Mouse (Mus musculus) cerebellum, postnatal 25 days (tissue): ENCODE measurements at regions not wholly inside any gene's neighbourhood (a gene's known extent, or its start where the extent isn't known, plus 50 kb on each side); places are given as distances from the start of the nearest gene placed in this dataset.
A peak's percentile ranks its signal among the peaks of the same experiment; 100 is the strongest.

ENCODE experiments used
- DNase-seq, 2 experiments: peaks; one replicate each; pipeline ENCODE4 v3.0.0; 2021; ENCODE audit warnings: mixed read lengths in 2 of 2

GRCm38 (mm10) chrX:95291676-95292075 is 95.0 kb upstream of the Arhgef9 start:
- DNase-seq, result no peak

- DNase-seq, result no peak
Measured at GRCm38 (mm10) chrX:95282038-95282437, 85.4 kb upstream of the Arhgef9 start.

- DNase-seq, result peak; percentile 8 to 18
Measured at GRCm38 (mm10) chrX:95253517-95253916, 56.9 kb upstream of the Arhgef9 start.
